Mouse (Mus musculus): ENCODE results near the gene Tmed8. TPM values are rescaled to one million over a fixed set of nuclear protein-coding genes. Genes with fewer than 3 reads are reported as not detected.

The Tmed8 gene
- total and polyA plus RNA-seq, 3 experiments: 5.6 to 28.6 (median 25.7) TPM

- no peak for DNase-seq
Measured at GRCm38 (mm10) chr12:87160310-87160709, 39.9 kb downstream of the Tmed8 start.

GRCm38 (mm10) chr12:87158099-87158498, 42.2 kb downstream of the Tmed8 start:
- DNase-seq: no peak

- peak; percentile 61 for DNase-seq
Measured at GRCm38 (mm10) chr12:87157361-87157760, 42.9 kb downstream of the Tmed8 start.

- DNase-seq: peak; percentile 78
Measured at GRCm38 (mm10) chr12:87154448-87154847, 45.8 kb downstream of the Tmed8 start.

- no peak for DNase-seq
Measured at GRCm38 (mm10) chr12:87149471-87149870, 50.8 kb downstream of the Tmed8 start.

GRCm38 (mm10) chr12:87148136-87148535, 52.1 kb downstream of the Tmed8 start:
- DNase-seq: no peak

GRCm38 (mm10) chr12:87147395-87148089, 52.7 kb downstream of the Tmed8 start, which contains the start of gene Pomt2:
Gene Pomt2, minus strand, starts transcription at chr12:87147968.
- DNase-seq: peak; percentile 97

- DNase-seq: peak; percentile 93
Measured at GRCm38 (mm10) chr12:87146966-87147365, 53.3 kb downstream of the Tmed8 start, which contains the start of gene Gstz1. Gene Gstz1, plus strand, starts transcription at chr12:87147165.

- DNase-seq: no peak
Measured at GRCm38 (mm10) chr12:87142156-87142555, 58.1 kb downstream of the Tmed8 start.

GRCm38 (mm10) chr12:87138768-87139167, 61.5 kb downstream of the Tmed8 start:
- no peak for DNase-seq

GRCm38 (mm10) chr12:87138342-87138701, 61.9 kb downstream of the Tmed8 start:
- no peak for DNase-seq

GRCm38 (mm10) chr12:87137439-87138341, 62.6 kb downstream of the Tmed8 start:
- no peak for DNase-seq

- DNase-seq: no peak
Measured at GRCm38 (mm10) chr12:87132784-87133183, 67.5 kb downstream of the Tmed8 start.

- DNase-seq: no peak
Measured at GRCm38 (mm10) chr12:87132210-87132609, 68.0 kb downstream of the Tmed8 start.

- peak; percentile 64 for DNase-seq
Measured at GRCm38 (mm10) chr12:87131619-87132018, 68.6 kb downstream of the Tmed8 start.

- peak; percentile 53 for DNase-seq
Measured at GRCm38 (mm10) chr12:87131181-87131580, 69.1 kb downstream of the Tmed8 start.

- no peak for DNase-seq
Measured at GRCm38 (mm10) chr12:87130224-87130623, 70.0 kb downstream of the Tmed8 start.

GRCm38 (mm10) chr12:87127256-87127655, 73.0 kb downstream of the Tmed8 start:
- no peak for DNase-seq

- no peak for DNase-seq
Measured at GRCm38 (mm10) chr12:87121918-87122589, 78.2 kb downstream of the Tmed8 start.

Measured in adrenal gland, adult 2 months (tissue).